Mouse (Mus musculus): Measurements from ENCODE around the gene Acox2.

The Acox2 gene

GRCm38 (mm10) chr14:8249206-8249605 is 9.9 kb downstream of the Acox2 start:
- DNase-seq (ENCODE audit: low spot score in 2 of 2): no peak

- no peak for DNase-seq (ENCODE audit: low spot score in 2 of 2)
Observed at GRCm38 (mm10) chr14:8246878-8247277, 12.3 kb downstream of the Acox2 start.

GRCm38 (mm10) chr14:8244211-8244611 is 14.9 kb downstream of the Acox2 start:
- DNase-seq (ENCODE audit: low spot score in 2 of 2): no peak

DNA sequence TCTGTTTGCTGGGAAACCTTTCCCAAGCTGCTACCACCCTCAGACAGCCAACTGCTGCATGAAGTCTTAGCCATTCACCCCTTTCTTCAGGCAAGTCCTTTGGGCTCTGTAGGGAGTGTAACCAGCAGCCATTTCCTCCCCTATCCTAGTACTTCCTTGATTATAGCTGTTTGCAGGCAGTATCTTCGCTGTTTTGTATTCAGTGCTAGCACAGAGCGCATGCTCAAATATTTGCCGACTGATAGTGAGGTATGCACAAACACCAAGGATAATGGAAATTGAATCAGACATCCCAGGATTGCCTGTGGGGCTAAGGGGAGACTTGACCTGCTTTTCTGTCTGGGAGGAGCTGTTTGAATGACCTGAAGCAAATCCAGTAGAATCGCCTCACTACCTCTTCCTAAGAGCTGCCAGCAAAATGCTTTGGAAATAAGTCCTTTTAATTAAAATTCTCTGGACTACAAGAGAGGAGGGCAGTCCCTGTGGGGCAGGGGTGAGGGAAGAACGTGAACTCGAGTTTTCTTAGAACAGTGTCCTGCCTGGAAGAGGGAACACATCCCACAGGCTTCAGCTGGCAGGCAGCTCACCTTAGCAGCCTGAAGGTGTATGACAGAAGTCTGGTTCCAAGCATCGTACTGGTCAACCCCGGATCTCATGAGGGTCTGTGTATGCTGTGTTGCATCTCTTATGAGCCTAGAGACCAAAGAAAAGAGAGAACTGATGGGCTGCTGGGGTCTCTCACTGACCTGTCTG is 15.8 kb downstream of the Acox2 start:
- DNase-seq (ENCODE audit: low spot score in 2 of 2): no peak

- no peak for DNase-seq (ENCODE audit: low spot score in 2 of 2)
Observed at GRCm38 (mm10) chr14:8242388-8242920, 16.7 kb downstream of the Acox2 start.

DNA sequence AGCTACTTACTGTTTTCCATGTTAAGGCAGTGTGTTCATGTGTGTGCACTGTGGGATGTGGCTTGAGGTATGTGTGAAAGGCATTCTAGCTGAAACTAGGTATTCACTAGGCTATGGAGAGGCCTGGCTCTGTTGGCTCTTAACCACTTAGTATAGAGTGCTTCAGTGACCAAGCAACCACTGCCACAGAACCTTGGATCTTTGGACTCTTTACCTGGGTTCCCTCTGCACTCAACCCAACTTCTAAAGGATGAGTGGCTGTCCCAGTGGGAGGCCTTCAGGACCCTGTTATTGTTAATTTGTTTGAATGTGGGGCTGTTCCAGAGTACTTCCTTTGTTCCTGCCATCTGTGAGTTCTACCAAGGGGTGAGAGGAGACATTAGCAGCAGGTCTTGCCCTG is 17.3 kb downstream of the Acox2 start:
- no peak for DNase-seq (ENCODE audit: low spot score in 2 of 2)

DNA sequence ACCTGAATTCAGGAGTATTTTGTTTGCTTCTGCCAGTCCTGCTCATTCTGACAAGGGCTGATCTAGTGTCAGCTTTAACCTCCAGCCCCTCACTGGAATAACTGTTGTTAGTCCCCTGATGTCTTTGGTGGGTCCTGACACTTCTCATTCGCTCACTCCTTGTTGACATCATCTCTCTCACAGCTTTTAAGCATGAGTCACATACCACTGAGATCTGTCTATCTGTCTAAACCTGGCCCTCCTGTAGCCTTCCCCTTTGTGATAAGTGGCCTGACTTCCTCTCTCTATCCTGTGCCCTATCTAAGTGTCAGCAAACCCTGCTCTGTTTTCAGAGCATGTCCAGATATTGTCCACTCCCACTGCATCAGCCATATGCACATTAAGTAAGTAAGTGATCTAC is 25.9 kb downstream of the Acox2 start:
- DNase-seq (ENCODE audit: low spot score in 2 of 2): no peak

GRCm38 (mm10) chr14:8232155-8232910 is 26.8 kb downstream of the Acox2 start:
- DNase-seq (ENCODE audit: low spot score in 2 of 2): no peak

DNA sequence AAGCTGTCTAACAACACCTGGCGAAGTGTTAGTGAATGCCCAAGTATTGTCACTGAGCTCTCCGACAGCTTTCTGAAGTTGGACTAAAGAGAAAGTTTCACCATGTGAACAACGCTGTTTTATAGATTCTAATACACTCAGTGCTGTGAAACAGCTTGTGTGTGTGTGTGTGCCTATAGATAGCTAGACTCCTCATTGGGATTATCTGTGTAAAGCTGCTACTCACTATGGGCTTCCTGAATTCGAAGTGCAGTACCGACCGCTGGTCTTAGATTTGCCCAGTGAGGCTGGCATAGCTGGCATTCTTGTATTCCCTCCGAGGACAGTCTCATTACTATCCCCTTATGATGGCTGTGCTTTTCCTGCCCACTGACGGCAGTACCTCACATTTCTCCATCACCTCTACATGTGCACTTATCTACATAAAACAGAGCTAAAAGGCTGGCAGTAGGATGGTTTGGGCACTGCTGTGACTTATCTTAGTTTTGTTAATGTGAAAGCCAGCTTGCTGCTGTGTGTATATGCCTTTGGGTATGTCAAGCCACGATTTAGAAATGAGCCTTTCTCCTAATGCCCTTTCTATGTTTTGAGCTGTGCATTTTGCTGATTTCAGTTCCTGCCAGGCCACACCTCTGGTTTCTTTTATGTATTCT is 29.7 kb downstream of the Acox2 start:
- no peak for DNase-seq (ENCODE audit: low spot score in 2 of 2)

- DNase-seq (ENCODE audit: low spot score in 2 of 2): no peak
Observed at GRCm38 (mm10) chr14:8224805-8225204, 34.3 kb downstream of the Acox2 start.

DNA sequence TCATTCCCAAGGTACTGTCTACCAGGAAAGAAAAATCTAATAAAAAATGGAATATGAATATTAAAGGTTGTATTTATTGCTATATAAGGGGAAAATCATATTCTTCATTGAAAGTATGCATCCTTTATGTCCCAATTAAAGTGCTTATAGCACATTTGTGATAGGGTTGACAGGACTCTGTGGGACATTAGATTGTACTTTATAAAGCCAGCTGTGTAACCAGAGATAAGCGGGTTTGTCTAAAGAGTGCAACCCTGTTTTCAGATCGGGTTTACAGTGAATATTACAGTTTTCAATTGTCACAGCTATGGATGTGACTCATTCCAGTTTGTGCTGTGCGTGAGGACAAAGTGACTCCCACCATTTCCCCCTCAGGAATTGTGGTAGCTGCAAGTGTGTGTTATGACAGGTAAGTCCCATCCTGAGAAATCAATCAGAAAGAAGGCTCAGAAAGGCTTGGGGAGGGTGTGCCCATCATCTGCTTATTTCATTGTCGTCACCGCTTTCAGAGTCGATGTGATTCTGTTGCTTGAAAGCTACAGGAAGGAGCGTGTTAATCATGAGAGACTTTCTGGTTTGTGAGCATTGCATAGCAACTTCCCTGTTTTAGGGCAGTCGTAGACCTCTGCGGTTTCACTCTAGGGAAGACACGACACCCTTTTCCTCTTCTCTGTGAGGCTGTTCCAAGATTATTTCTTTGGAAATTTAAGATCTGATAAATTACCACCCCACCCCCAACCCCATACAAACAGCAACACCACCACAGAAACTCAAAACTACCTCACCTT is 35.5 kb downstream of the Acox2 start:
- DNase-seq (ENCODE audit: low spot score in 2 of 2): no peak

- no peak for DNase-seq (ENCODE audit: low spot score in 2 of 2)
Observed at GRCm38 (mm10) chr14:8222561-8222960, 36.6 kb downstream of the Acox2 start.

GRCm38 (mm10) chr14:8220912-8221311 is 38.2 kb downstream of the Acox2 start:
- DNase-seq (ENCODE audit: low spot score in 2 of 2): no peak

- DNase-seq (ENCODE audit: low spot score in 2 of 2): no peak
Observed at GRCm38 (mm10) chr14:8220306-8220705, 38.8 kb downstream of the Acox2 start.

- DNase-seq (ENCODE audit: low spot score in 2 of 2): no peak
Observed at GRCm38 (mm10) chr14:8219876-8220275, 39.3 kb downstream of the Acox2 start.

DNA sequence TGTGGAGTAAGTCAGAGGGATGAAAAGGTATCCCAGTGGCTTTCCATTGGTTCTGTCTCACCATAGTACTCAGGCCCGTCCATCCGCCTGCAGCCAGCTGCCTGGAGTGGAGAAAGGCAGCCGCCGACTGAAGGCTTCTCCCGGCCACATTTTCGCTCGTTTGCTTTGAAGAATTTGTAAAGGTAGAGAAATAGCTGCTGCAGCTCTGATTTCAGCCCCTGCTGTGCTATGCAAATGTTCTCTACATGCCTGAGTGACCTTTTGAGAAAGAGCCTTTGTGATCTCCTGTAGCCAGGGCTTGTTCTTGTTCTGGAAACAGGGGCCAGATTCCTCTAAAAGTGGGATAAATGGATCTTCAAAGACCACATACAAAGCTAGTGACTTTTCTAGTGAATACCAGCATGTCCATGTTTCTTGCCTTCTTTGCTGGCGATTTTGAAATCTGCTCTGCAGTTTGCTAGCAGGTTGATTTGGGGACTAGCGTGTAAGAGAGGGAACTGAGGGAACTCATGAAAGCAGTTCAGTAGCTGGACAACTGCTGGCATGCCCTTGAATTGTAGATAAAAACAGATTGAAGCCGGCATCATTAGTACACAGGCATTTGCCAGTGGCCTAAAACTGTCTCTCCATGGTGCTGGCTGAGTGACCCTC is 40.3 kb downstream of the Acox2 start:
- no peak for DNase-seq (ENCODE audit: low spot score in 2 of 2)

DNA sequence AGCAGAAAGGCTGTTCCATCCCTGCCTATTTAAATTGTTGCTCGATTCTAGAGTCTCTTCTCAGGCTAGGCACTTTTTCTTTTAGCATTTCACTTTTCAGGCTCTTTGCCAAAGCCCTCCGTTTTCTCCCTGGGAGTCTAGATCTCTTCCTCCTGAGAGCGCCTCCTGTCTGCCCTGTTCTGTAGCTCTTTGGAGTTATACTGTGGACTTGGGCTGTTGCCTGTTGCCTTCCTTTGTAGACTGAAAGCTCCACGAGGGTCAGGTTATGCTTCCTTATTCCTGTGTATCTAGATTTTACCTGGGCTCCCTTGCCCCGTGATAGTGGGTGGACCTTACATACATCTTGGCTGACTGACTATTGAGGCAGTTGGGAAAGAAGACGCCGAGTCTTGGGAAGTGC is 40.9 kb downstream of the Acox2 start:
- DNase-seq (ENCODE audit: low spot score in 2 of 2): no peak

GRCm38 (mm10) chr14:8216100-8216499 is 43.1 kb downstream of the Acox2 start:
- no peak for DNase-seq (ENCODE audit: low spot score in 2 of 2)

GRCm38 (mm10) chr14:8215208-8215778 is 43.9 kb downstream of the Acox2 start:
- no peak for DNase-seq (ENCODE audit: low spot score in 2 of 2)

DNA sequence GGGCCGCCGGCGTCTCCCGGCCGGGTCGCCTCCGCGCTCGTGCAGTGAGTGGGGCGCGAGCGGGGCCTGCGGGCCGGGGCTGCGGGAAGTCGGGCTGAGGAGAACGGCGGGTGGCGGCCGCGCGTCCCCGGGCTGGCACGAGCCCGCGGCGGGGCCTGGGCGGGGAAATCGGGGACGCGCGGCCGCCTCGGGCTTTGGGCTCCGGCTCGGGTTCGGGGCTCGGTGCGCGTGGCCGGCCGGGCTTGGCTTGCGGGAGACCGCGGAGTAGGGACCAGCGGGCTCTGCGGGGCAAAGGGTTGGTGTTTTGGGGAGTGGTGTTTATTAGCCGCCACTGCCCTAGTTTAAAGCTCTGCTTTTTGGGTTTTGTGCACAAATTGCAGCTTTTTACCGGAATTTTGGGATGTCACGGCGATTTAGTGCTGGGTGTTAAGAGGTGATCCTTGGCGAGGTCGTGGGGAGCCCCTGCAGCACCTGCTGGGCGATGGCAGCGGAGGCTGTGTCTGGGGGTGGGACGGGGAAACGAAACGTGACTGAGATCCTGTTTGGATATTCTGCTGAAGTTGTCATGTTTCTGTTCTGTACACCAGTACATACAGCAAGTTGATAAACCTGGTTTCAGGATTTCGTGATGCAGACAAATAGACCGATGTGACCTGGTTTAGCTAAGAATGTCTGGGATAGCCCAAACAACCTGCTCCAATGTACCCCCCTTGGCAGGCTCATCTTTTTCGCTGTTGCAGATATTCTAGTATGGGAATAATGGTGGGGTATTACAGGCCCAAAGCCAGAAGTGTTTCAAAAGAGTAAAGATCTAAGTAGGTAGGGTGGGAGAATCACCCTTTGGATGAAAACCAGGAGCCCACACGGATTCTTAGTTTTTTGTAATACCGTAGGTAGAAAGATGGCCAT is 44.6 kb downstream of the Acox2 start:
- DNase-seq (ENCODE audit: low spot score in 2 of 2): peak; percentile 64 to 71
